Mouse (Mus musculus) cerebellum, postnatal 4 days (tissue): ENCODE measurements around the gene Fbxw7.

ENCODE experiments used
- DNase-seq, 2 experiments: peaks; one replicate each; pipeline ENCODE4 v3.0.0; 2022; ENCODE audit warnings: low spot score in 2 of 2, mixed read lengths in 1 of 2

The Fbxw7 gene

DNA sequence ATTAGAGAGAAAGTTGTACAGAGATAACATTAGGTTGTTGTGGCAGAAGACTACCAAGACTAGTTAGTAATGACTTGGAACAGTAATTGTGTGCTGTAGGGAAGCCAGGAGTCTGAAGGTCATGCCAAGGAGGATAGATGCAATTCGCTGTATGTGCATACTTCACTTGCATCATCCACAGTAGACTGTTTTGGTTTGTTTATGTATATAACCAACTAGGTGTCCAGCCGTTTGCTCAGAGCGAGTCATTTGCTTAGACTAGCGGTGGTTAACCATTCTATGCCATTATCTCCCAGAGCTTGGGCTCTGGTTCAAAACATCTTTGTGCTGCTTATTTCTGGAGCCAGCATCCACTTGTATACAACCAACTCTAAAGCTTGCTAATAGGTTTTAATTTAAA, 134.3 kb downstream of the Fbxw7 start:
- no peak for DNase-seq

DNA sequence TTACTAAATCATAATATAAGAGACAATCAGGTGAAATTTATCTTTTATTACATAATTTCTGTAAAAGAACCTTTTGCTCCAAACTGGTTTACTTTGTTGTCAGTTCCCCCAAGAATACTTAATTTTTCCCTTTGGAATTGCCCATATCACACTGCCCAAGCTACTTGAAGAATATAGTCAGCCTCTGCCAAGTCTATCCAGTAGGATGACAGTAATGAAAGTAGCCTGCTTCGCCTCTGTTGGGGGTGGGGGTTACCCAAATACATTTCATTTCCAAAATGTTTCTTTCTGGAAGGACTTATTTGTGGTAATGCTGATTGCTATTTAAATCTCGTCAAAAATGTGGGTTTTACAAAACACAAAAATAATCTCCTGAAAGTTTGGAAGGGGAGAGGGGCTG, 136.6 kb downstream of the Fbxw7 start:
- no peak for DNase-seq

DNA sequence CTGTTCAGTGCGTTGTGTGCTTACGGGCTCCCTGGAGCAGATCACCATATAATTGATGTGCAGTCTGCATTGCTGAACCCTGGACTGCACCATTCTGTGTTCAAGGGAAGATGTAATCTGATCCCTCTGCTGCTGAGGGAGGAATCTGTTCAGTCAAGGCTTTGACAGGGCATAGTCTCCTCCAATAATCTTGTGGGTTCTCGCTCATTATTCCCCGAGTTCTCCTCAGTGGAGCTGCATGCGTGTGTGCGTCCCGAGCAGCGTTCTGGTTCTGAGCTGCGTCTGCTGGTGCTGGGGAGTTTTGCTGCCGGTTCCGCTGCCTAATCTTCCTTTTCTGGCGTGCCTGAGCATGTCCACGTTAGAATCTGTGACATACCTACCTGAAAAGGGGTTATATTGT, 137.1 kb downstream of the Fbxw7 start:
- peak in 1 of 2 experiments; percentile 43 for DNase-seq

DNA sequence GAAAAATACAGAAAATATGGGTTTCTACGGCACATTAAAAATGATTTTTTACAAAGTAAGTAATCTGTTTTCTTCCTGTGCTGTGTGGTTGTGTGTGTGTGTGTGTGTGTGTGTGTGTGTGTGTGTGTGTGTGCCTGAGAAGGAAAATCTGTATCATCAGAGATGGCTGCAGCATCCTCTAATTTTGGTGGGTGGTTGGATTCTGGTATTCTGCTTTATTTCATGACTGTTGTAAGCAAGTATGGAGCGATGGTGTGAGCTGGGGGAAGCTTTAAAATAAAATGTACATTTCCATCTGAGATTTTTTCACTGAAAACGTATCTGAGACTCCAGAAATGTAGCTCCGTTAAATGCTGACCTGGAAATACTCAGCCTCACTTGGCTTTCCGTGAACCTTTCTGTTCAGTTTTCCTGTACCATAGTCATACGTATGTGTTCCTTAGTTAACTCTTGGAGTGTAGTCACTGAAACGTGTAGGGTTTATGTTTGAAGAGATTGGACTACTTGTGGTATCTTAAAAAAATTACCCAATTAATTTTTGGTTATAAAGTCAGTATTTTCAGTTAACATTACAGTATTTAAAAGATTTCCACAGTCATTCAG, 137.6 kb downstream of the Fbxw7 start:
- no peak for DNase-seq

DNA sequence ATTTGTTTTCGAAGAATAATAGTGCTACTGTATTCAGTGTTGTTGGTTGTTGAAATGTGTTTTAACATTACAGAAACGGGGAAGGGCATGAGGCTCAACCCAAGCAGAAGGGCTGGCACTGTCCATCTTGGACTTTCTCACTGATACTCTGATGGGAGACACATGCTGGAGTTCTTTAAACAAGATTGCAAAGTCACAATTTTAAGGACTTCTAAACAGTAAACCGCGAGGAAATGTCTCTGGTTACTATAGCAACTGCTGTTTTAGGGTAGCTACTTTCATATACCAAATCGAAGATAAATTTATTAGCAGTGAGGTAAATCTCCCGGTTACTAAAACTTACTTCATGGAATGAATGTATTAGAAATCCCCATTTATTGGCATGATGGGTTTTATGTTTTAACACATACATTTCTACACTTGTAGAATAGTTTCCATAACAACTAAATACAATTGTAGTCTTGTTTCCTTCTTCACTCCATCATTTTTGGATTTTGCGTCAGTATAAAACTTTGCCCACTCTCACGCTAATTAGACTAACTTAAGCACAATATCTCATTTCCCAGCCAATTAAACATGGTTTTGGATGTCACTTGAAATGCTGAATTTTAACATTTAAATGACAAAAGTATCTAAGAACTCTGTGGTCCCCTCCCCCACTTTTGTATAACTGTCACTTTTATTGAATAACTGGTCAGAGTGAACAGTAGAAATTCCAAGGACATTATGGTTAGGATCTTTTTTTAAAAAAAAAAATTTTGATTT, 140.1 kb downstream of the Fbxw7 start:
- DNase-seq = no peak

DNA sequence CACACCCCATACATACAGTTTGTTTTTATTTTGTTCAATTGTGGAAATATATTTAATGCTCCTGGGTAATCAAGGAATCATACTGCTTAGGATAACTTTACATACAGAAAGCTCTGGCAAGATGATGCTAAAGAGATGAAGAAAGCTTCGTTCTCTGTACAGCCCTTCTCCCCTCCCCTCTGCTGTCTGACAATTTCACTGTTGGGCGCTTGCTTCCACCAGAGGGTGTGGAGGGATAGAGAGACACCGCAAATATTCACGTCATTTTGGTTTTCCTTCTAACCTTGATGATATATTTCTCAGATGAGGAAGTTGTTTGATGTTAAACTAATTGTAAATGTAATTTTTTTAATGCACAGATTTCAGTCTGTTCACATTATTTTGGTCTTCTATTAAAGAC, 140.8 kb downstream of the Fbxw7 start:
- DNase-seq = no peak

DNA sequence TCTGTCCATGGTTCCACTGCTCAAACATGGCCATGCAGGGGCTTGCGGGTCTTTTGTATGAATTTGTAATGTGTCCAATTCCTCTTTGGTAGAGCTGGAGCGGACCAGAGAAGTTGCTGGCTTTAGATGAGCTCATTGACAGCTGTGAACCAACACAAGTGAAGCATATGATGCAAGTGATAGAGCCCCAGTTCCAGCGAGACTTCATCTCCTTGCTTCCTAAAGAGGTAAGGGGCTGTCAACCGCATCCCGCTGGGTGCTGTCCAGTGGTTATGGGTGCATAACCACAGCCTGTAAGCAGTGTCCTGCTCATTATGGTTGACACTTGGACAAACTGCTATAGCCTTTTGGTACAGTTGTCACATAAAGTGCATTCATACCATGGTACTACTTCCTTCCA, 150.1 kb downstream of the Fbxw7 start:
- no peak for DNase-seq

DNA sequence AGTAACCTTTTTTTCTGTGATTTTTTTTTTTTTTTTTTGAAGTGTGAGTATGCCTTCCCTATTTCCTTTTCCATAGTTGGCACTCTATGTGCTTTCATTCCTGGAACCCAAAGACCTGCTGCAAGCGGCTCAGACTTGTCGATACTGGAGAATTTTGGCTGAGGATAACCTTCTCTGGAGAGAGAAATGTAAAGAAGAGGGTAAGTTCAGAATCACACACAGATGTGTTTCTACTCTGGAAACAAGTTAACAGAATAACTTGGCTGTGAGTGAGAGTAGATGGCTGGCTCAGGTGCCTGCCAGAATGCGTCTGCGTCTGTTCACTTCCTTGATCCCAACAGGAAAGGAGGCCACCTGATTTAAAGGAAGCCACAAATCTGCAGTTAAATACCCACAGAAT, 152.3 kb downstream of the Fbxw7 start:
- no peak for DNase-seq

DNA sequence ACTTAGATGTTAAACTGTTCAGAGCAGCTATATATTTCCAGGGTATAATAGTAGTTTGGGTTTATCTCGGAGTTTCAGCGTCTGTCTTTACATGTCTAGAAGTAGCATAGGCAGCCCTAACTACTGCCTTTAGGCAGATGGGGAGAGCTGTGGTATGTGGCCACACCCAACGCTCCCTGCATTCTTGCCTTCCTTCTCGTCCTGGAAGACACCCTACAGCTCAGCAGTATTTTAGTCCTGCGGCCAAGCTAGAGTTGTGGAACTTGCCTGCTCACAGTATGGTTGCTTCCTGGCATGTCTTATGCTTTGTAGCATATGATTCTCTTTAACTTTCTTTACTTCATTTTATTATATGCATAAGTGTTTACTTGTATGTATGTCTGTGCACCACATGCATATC, 156.5 kb downstream of the Fbxw7 start:
- DNase-seq = no peak

DNA sequence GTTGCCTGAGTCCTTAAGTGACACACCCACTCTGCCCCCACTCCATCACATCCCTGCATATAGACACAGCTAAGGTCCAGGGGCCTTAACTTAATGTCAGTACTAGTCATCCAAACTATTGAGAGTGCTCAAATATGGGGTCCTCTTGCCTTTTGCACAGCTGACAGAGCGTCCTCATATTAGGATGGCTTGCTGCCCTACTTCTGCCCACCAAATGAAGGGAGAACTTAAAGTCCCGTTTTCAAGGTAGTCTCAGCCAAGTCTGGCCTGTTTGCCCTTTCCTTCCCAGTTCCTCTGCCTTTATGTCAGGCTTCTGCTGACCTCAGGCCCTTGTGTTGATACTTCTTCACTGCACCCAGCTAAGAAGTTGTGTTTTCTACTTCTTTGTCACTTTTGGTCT, 157.8 kb downstream of the Fbxw7 start:
- no peak for DNase-seq

DNA sequence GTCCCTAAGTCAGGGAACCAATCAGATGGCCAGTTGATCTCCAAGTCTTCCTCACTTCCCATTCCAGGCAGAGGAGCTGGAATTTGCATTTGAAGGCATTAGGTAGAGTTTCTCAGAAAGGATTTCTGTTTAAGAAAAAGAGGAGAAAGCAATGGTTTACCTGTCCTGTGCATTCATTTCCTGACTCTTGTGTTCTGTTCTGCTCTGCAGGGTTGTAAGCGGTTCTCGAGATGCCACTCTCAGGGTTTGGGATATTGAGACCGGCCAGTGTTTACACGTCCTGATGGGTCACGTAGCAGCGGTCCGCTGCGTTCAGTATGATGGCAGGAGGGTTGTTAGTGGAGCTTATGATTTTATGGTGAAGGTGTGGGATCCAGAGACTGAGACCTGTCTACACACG, 159.1 kb downstream of the Fbxw7 start:
- DNase-seq = no peak

DNA sequence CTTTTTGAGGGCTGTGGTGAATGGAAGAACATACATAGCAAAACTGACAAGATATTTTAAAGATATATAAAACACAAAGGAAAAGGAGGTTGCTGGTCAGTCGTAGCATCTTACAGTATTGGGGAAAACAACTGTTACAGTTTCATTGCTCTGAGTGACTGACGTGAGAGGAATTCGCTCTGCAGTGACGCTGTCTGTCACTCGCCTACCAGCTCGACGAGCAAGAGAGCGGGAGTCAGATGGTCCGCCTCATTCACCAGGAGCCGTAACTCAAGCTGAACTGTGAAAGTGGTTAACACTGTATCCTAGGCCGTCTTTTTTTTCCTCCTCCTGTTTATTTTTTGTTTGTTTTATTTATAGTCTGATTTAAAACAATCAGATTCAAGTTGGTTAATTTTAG, 163.6 kb downstream of the Fbxw7 start:
- no peak for DNase-seq

DNA sequence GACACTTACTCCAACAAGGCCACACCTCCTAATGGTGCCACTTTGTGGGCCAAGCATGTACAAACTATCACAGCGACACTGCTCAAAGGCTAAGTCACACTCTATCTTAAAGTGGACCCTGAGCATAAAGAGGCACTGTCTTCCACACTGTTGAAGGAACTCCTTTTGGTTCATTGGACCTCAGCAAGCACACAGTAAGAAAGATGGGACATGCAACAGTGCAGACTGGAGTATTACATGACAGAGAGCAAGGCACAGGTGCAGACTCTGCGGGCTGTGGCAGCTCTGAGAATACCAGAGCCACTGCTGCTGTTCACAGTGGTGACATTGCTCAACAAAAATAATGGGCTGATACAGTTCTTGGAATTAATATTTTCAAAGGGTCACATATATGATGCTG, 165.1 kb downstream of the Fbxw7 start:
- no peak for DNase-seq

DNA sequence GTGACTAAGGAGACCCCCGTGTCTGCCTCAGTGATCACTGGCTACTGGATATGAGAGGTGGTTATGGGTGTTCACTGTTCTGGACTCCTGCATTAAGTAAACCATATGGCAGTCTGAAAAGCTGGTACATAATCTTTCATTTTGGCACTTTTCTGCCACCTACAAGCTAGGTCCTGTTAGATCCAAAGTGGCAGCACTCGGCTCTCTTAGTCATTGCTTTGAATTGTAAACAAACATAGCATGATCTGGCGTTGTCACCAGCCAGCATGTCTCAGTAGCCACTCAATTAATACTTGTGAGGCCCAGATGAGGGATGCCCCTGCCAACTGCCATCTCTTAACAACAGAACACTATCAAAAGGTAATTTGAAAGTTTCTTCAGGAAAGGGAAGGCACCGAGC, 167.6 kb downstream of the Fbxw7 start:
- DNase-seq = no peak

DNA sequence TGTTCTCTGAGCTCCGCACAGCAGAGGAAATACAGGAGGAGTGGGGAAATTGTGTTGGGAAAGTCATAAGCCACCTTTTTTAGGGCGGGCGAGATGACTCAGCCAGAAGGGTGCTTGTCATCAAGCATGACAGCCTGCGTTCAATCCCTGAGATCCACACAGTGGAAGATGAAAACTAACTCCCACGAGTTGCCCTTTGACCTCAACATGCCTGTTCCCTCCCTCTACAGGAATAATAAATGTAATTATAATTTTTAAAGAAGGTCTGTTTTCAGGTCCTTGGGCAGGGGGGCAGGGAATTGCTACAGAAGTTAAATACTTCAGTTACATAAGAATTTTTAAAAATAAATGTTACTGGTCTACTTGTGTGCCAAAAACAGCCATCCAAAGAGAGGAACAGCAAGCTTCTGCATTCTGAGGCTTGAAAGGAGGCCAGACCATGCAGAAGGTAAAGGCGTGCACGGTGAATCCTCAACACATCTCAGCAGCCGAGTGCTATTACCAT, 170.1 kb downstream of the Fbxw7 start:
- no peak for DNase-seq

DNA sequence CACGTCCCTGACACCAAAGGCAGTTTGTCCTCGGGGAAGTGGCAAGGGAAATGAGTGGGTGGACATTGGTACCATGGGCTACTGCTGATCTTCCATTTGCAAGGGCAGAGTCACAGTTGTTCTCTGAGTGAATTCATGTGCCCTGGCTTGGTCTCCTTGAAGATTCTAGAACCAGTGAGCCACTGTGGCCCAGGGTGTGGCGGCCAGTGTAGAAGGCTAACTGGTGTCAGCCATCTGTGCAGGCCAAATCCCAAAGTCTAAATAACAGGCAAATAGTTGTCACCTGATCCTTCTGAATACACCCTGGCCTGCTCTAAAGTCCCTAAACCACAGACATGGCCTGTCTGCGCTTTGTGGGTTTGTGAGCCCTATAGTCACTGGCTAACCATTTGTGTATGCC, 173.8 kb downstream of the Fbxw7 start:
- DNase-seq = no peak

DNA sequence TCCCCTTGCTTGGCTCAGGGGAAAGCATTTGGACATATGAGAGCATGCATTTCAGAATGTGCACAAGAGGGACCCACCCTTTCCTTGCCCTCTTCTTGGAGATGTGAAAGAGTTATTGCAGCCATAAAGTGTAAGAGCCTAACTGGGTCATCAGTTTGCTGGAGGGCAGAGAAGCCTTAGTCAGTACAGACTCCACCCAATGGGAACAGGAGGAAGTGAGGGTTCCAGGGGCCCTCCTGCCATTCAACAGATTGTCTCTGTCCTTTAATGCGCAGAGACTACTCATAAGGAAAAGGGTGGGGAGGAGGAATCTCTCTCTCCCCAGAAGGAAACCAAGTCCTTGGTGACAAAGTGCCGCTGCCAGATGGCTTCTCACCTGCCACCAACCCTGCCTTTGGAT, 190.2 kb downstream of the Fbxw7 start:
- DNase-seq = no peak

DNA sequence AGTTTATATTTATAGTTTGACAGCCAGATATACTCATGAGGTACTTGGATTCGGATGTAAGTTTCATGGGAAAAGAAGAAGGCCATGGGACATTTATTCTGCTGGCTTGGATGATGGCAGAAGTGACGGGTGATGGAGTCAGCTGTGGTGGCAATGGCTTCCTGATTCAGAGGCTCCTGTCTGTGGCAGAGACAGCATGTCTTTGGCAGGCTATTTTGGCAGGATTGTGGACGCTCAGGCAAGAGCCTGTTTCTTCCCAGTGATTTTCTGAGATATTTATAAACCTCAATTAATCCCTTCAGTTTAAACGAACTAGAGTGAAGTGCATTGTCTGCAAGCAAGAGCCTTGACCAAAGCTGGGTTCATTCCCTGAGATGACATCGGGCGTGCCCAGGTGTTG, 197.8 kb downstream of the Fbxw7 start:
- no peak for DNase-seq

DNA sequence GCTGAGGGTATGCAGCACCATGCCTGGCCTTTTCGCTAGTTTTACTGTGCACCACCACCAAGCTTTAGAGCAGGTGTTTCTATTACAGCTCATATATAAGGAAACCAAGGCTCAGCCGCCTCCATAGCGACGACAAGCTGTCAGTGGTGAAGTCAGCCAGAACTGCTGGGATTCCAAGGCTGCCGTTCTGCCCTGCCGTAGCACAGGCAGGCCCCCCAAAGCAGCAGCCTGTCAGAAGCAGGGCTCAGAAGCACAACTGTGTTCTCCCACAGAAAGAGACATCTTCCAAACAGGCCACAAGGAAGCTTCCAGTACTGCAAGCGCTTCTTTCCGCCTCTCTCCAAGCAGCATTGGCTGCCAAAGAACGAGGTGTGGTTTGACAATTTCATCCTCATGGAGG, 200.6 kb downstream of the Fbxw7 start:
- DNase-seq = peak in 1 of 2 experiments; percentile 8

DNA sequence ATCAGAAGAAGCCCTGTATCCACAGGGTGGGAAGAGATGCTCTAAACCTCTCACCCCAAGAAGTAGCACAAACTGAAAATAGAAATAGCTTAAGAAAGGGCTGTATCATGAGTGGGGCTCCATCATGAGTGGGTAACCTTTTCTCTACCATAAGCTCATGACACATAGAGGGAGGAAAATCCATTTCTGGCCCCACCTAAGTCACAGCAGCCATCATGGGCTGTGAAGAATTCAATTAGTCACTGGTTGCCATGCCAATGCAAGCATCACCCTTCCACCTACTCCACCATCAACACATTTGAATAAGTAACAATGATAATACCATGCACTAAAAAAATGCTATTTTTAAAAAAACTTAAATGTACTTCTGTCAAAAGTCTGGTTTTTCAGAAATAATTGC, 205.1 kb downstream of the Fbxw7 start:
- no peak for DNase-seq

DNA sequence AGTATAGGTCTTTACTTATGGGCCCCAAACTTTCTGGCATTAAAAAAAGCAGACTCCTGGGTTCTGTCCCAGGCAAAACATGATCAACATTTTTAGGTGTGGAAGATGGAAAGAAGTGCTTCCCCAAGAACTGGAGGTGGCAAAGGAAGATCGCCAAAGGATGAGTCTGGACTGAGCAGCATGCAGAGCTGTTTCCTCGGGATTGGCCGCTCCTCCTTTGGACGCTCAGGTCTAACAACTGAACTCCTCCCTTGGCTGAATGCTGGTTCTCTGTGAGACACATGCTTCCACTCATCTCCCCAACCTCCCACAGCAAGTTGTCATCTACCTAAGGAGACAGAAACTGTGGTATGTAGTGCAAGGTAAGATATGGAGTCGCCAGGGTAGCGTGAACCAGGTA, 206.7 kb downstream of the Fbxw7 start:
- DNase-seq = no peak

DNA sequence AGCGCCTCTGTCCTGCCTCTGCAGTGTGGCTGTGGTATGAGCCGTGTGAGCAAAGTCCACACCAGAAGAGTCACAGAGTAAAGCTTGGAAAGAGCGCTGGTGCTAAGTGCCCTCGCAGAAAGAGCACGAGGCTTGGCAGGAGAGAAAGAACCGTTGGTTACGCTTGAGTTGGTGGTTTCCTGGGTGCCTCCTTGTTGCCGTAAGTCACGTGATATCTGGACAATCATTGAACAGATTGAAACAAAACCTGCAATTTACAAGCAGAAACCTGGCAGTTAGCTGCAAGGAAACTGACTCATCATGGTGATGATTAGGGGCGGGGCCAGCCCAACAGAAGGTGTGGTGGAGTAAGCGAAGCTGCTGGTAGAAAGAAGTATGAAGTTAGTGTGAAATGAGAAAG, 207.7 kb downstream of the Fbxw7 start:
- no peak for DNase-seq

DNA sequence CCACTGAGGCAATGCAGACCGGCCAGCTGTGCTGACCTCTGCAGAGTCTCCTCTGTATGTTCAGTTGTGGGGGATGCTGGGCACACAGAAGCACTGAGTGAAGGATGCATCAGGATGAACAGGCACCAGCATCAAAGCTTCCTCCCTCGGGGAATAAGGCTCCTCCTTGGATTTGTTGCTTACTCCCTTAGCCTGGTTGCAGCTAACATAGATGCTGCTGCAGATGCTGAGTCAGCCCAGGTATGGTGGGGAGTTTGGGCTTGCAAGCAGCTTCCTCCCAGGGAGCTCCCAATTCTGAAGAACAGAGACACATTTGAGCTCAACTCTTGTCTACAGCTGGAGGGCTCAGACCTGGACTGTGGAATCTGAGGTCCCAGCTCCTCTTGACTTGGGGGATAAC, 209.2 kb downstream of the Fbxw7 start:
- DNase-seq = no peak
